Mouse (Mus musculus): ENCODE measurements around the gene March1. TPM values are rescaled to one million over a fixed set of nuclear protein-coding genes. Genes with fewer than 3 reads are reported as not detected.

The March1 gene
- polyA plus RNA-seq, 1 experiment from 2014 or later: 2.6 TPM

DNA sequence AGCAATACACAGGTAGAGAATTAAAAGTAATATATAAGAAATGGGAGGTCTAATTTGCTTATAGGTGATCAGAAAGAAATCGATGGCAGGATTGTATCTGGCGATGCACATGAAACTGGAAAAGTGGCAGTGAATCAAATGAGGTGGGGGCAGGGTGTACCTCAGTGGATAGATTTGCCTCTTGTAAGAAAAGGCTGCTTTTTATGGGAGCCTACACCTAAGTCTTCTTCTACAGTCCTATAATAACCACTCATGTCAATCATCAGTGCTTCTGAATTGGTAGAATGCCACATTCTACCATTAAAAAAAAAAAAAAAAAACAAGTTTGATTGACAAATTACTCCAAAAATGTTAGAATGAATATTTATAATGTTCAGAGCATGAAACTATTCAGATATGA lies 567.5 kb downstream of the March1 start:
- no peak overlapping the region for H3K27ac ChIP-seq (ENCODE audit: low read depth, low read length)
- ATAC-seq (ENCODE audit: insufficient read depth, low FRiP score, low TSS enrichment): no peak
- no peak overlapping the region for H3K4me2 ChIP-seq (ENCODE audit: low read depth)
- H3K27me3 ChIP-seq (ENCODE audit: control insufficient read depth, insufficient read depth, low read length): no peaks in the 10 kb centered on the region
- no peak overlapping the region for H3K4me3 ChIP-seq (ENCODE audit: low read depth, low read length)
- no peak overlapping the region for H3K9ac ChIP-seq (ENCODE audit: low read length)
- DNase-seq (ENCODE audit: low spot score): no peak
- H3K36me3 ChIP-seq (ENCODE audit: control insufficient read depth, insufficient read depth, low read length): no peaks in the 10 kb centered on the region
- 87% methylated on average over 2 of the region's 2 CpGs for WGBS
- no peaks in the 10 kb centered on the region for H3K9me3 ChIP-seq (ENCODE audit: control insufficient read depth, low read length)
- no peaks in the 10 kb centered on the region for H3K4me1 ChIP-seq (ENCODE audit: control insufficient read depth, insufficient read depth, low read length)

DNA sequence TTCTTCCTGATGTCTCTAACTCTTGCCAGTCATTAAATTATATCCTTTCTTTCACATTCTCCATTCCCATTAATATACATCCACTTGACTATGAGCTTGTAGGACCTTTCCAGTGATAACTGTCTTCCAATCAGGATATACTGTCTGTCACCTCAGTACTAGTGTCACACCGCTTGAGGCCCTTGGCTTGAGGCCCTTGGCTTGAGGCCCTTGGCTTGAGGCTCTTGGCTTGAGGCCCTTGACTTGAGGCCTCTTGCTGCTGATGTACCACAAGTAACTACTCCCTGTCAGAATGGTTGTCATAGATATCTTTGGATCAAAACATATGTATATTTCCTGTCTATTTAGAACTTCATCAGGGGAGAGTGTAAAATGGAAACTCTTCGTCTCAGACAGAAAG lies 576.7 kb downstream of the March1 start:
- no peak for ATAC-seq (ENCODE audit: insufficient read depth, low FRiP score, low TSS enrichment)
- H3K36me3 ChIP-seq (ENCODE audit: control insufficient read depth, insufficient read depth, low read length): no peaks in the 10 kb centered on the region
- no peak overlapping the region for H3K4me2 ChIP-seq (ENCODE audit: low read depth)
- H3K4me1 ChIP-seq (ENCODE audit: control insufficient read depth, insufficient read depth, low read length): no peaks in the 10 kb centered on the region
- H3K9ac ChIP-seq (ENCODE audit: low read length): no peak overlapping the region
- H3K27me3 ChIP-seq (ENCODE audit: control insufficient read depth, insufficient read depth, low read length): no peaks in the 10 kb centered on the region
- no peak overlapping the region for H3K4me3 ChIP-seq (ENCODE audit: low read depth, low read length)
- no peak for DNase-seq (ENCODE audit: low spot score)
- no peak overlapping the region for H3K27ac ChIP-seq (ENCODE audit: low read depth, low read length)
- WGBS: 92% methylated on average over 2 of the region's 2 CpGs
- no peaks in the 10 kb centered on the region for H3K9me3 ChIP-seq (ENCODE audit: control insufficient read depth, low read length)

DNA sequence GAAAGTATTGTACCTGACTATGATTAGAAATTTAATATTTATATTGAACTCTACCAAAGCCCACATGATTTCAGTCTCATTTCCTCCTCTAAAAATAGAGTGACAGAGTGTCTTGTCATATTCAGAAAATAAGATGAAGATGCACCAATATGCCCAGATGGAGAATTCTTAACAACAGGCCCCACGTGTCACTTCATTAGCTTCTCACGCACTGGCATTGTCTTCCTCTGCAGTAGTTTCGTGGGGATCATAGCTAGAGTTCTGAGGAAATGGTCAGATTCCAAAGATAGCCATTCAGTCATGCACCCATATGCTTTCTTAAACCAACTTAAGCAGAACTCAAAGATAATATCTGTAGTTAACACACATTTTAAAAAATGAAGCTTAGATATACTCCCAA lies 582.5 kb downstream of the March1 start:
- Histone ChIP-seq H3K27me3 (ENCODE audit: control insufficient read depth, insufficient read depth, low read length) (no peaks in the 10 kb centered on the region), H3K9ac (ENCODE audit: low read length) (no peak overlapping the region), H3K4me2 (ENCODE audit: low read depth) (no peak overlapping the region), H3K27ac (ENCODE audit: low read depth, low read length) (no peak overlapping the region), H3K4me3 (ENCODE audit: low read depth, low read length) (no peak overlapping the region), H3K4me1 (ENCODE audit: control insufficient read depth, insufficient read depth, low read length) (no peaks in the 10 kb centered on the region), H3K36me3 (ENCODE audit: control insufficient read depth, insufficient read depth, low read length) (no peaks in the 10 kb centered on the region), H3K9me3 (ENCODE audit: control insufficient read depth, low read length) (no peaks in the 10 kb centered on the region)
- 89% methylated on average over 3 of the region's 3 CpGs for WGBS
- ATAC-seq (ENCODE audit: insufficient read depth, low FRiP score, low TSS enrichment): no peak
- no peak for DNase-seq (ENCODE audit: low spot score)

DNA sequence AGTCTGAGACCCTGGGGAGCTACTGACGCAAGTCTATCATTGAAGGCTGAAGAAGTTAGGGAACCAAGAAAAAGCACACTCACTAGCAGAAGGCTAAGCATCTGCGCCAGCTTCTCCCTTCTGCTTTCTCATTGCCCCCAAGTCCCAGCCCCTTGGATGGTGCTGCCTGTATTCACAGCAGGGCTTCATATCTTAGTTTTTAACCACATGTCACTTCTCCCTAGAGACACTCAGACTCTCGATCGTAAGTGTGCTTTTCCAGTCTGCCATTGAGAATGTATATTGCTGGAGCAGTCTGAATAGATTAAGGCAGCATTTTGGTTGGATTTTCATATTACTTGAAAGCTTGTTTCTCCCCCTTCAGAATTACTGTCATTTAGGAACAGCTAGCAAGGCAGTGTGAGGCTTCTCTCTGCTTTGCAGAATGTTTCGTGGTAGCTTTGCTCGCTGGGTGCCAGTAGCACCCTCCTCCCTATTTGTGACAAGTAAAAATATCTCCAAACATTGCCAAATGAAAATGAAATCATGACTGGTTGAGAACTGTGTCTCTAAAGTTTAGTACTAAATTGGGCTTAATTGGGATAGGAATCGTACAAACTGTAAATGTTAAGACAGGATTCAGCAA lies 586.2 kb downstream of the March1 start:
- no peak for ATAC-seq (ENCODE audit: insufficient read depth, low FRiP score, low TSS enrichment)

DNA sequence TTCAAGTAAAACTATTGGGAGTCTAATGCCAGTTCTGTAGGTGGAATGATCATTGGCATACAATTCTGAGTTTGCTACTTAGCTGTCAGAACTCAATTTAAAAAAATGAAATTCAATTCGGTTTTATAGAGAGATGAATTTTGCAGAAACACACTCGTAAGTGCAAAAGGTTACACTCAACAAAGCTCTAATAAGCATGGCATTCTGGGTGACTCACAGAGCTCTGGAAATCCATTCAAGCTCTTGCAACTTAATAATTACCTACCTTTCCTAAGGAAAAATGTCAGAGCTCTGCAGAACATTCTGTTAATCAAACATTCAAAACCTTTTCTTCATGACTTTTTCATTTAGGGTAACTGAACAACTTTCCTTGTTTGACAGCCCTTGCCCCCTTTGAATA lies 591.9 kb downstream of the March1 start:
- H3K4me1 ChIP-seq (ENCODE audit: control insufficient read depth, insufficient read depth, low read length): no peaks in the 10 kb centered on the region
- H3K9ac ChIP-seq (ENCODE audit: low read length): no peak overlapping the region
- no peak for DNase-seq (ENCODE audit: low spot score)
- no peak overlapping the region for H3K27ac ChIP-seq (ENCODE audit: low read depth, low read length)
- no peaks in the 10 kb centered on the region for H3K36me3 ChIP-seq (ENCODE audit: control insufficient read depth, insufficient read depth, low read length)
- WGBS: 74% methylated on average over 2 of the region's 2 CpGs
- ATAC-seq (ENCODE audit: insufficient read depth, low FRiP score, low TSS enrichment): no peak
- no peaks in the 10 kb centered on the region for H3K27me3 ChIP-seq (ENCODE audit: control insufficient read depth, insufficient read depth, low read length)
- no peak overlapping the region for H3K4me2 ChIP-seq (ENCODE audit: low read depth)
- H3K9me3 ChIP-seq (ENCODE audit: control insufficient read depth, low read length): no peaks in the 10 kb centered on the region
- no peak overlapping the region for H3K4me3 ChIP-seq (ENCODE audit: low read depth, low read length)

More for the DNA sequence above, 586.2 kb downstream of the March1 start:
- Histone ChIP-seq H3K9me3 (ENCODE audit: control insufficient read depth, low read length) (no peaks in the 10 kb centered on the region), H3K27ac (ENCODE audit: low read depth, low read length) (no peak overlapping the region), H3K27me3 (ENCODE audit: control insufficient read depth, insufficient read depth, low read length) (no peaks in the 10 kb centered on the region), H3K36me3 (ENCODE audit: control insufficient read depth, insufficient read depth, low read length) (no peaks in the 10 kb centered on the region), H3K4me3 (ENCODE audit: low read depth, low read length) (no peak overlapping the region), H3K4me1 (ENCODE audit: control insufficient read depth, insufficient read depth, low read length) (no peaks in the 10 kb centered on the region), H3K9ac (ENCODE audit: low read length) (no peak overlapping the region), H3K4me2 (ENCODE audit: low read depth) (no peak overlapping the region)
- 89% methylated on average over 7 of the region's 7 CpGs for WGBS
- DNase-seq (ENCODE audit: low spot score): no peak

DNA sequence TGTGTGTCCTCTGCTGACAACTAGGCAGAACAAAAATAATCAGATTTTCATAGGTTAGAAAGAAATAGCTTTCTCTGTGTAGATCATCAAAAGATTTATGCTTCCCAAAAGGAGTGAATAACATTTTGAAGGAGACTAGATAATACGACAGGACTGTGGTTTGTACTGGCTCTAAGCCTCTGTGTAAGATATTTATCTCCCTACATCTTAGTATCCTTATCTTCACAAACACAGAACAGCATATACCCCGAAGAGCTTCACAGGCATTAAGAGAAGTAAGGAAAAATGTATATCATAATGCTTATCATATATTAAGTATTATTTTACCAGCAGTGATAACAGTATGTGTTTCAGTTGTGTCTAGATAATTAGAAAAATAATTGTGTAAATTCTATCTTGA lies 592.6 kb downstream of the March1 start:
- Histone ChIP-seq H3K27me3 (ENCODE audit: control insufficient read depth, insufficient read depth, low read length) (no peaks in the 10 kb centered on the region), H3K36me3 (ENCODE audit: control insufficient read depth, insufficient read depth, low read length) (no peaks in the 10 kb centered on the region), H3K4me3 (ENCODE audit: low read depth, low read length) (no peak overlapping the region), H3K9me3 (ENCODE audit: control insufficient read depth, low read length) (no peaks in the 10 kb centered on the region), H3K4me2 (ENCODE audit: low read depth) (no peak overlapping the region), H3K4me1 (ENCODE audit: control insufficient read depth, insufficient read depth, low read length) (no peaks in the 10 kb centered on the region), H3K9ac (ENCODE audit: low read length) (no peak overlapping the region), H3K27ac (ENCODE audit: low read depth, low read length) (no peak overlapping the region)
- 77% methylated on average over 2 of the region's 2 CpGs for WGBS
- no peak for DNase-seq (ENCODE audit: low spot score)
- no peak for ATAC-seq (ENCODE audit: insufficient read depth, low FRiP score, low TSS enrichment)

DNA sequence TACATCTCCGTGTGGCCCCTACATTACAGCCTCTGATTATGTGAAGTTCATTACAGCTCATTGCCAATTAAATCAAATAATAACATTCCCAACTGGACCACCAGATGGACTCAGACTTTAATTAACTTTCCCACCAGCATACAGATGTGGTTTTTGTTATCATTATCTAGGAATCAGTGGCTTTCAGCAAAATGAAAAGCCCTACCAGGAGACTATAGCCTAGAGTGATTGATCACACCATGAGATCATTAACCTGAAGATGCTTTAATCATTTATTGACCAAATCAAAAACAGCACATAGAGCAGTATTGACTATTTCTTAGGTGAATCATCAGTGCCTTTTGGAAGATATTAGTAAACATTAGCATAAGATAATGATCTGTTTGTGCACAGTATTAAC lies 602.3 kb downstream of the March1 start:
- ATAC-seq (ENCODE audit: insufficient read depth, low FRiP score, low TSS enrichment): no peak
- Histone ChIP-seq H3K9me3 (ENCODE audit: control insufficient read depth, low read length) (no peaks in the 10 kb centered on the region), H3K36me3 (ENCODE audit: control insufficient read depth, insufficient read depth, low read length) (no peaks in the 10 kb centered on the region), H3K27me3 (ENCODE audit: control insufficient read depth, insufficient read depth, low read length) (no peaks in the 10 kb centered on the region), H3K27ac (ENCODE audit: low read depth, low read length) (no peak overlapping the region), H3K4me2 (ENCODE audit: low read depth) (no peak overlapping the region), H3K4me1 (ENCODE audit: control insufficient read depth, insufficient read depth, low read length) (no peaks in the 10 kb centered on the region), H3K4me3 (ENCODE audit: low read depth, low read length) (no peak overlapping the region), H3K9ac (ENCODE audit: low read length) (no peak overlapping the region)
- WGBS: 74% methylated on average over 1 of the region's 1 CpGs
- DNase-seq (ENCODE audit: low spot score): no peak

DNA sequence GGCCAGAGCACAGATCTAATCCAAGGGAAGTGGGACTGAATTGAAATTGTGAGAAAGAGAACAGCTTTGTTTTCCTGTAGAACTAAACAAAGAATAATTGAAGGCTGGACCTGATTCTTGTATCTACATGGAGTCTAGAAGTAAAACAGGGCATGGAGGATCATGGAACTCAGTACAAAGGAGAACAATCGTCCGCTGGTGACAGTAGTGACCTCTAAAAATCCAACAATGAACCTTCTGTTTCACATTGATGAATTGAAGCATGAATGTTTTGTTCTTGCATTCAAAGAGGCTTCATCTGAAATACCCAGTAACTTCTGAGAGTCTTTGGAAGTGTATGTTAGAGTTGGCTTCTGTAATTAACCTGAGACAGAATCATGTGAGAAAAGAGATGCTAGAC lies 612.2 kb downstream of the March1 start:
- ATAC-seq (ENCODE audit: insufficient read depth, low FRiP score, low TSS enrichment): no peak

DNA sequence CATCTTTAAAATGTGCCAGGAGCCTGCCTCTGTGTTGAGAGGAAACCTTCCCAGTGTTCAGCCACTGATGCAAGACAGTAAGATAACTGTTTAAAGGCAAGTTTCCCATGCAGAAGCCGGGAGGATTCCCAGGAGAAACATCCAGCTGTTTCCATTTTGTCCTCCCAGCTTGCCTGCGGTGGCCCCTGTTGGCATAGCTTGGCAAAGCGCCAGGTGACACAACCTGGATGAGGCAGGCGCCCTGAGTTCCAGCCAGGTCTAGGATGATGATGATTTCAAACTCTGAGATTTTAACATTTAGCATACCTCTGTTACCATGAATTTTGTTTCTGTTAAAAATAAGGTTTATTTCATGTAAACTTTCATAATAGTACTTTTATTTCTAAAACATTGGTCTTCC lies 651.8 kb downstream of the March1 start:
- Histone ChIP-seq H3K27ac (ENCODE audit: low read depth, low read length) (no peak overlapping the region), H3K4me2 (ENCODE audit: low read depth) (no peak overlapping the region), H3K27me3 (ENCODE audit: control insufficient read depth, insufficient read depth, low read length) (no peaks in the 10 kb centered on the region), H3K4me1 (ENCODE audit: control insufficient read depth, insufficient read depth, low read length) (no peaks in the 10 kb centered on the region), H3K9me3 (ENCODE audit: control insufficient read depth, low read length) (no peaks in the 10 kb centered on the region), H3K9ac (ENCODE audit: low read length) (no peak overlapping the region), H3K36me3 (ENCODE audit: control insufficient read depth, insufficient read depth, low read length) (no peaks in the 10 kb centered on the region), H3K4me3 (ENCODE audit: low read depth, low read length) (no peak overlapping the region)
- no peak for DNase-seq (ENCODE audit: low spot score)
- WGBS: 70% methylated on average over 4 of the region's 4 CpGs
- no peak for ATAC-seq (ENCODE audit: insufficient read depth, low FRiP score, low TSS enrichment)

More for the DNA sequence above, 612.2 kb downstream of the March1 start:
- H3K9ac ChIP-seq (ENCODE audit: low read length): no peak overlapping the region
- 78% methylated on average over 2 of the region's 2 CpGs for WGBS
- H3K27me3 ChIP-seq (ENCODE audit: control insufficient read depth, insufficient read depth, low read length): no peaks in the 10 kb centered on the region
- H3K4me2 ChIP-seq (ENCODE audit: low read depth): no peak overlapping the region
- H3K36me3 ChIP-seq (ENCODE audit: control insufficient read depth, insufficient read depth, low read length): no peaks in the 10 kb centered on the region
- H3K27ac ChIP-seq (ENCODE audit: low read depth, low read length): no peak overlapping the region
- H3K4me3 ChIP-seq (ENCODE audit: low read depth, low read length): no peak overlapping the region
- DNase-seq (ENCODE audit: low spot score): no peak
- no peaks in the 10 kb centered on the region for H3K4me1 ChIP-seq (ENCODE audit: control insufficient read depth, insufficient read depth, low read length)
- H3K9me3 ChIP-seq (ENCODE audit: control insufficient read depth, low read length): no peaks in the 10 kb centered on the region

Measured in neural tube, embryonic 11.5 days (tissue).